ENCODE assay signal across 27 mouse cellular contexts in genomic region chr19:42965171-42965570, GRCm38 (mm10).
DNase-seq lines count a peak whose midpoint lies in the region; ATAC-seq and TF ChIP-seq lines count a peak whose summit lies in the region.
"Had no signal": no experiment of that assay in that cellular context is flagged by ENCODE, and none has a peak within 500 bp of the region (broad histone marks: within the 10 kb centered on the region; RNA-seq: fewer than 3 reads in every experiment).

No protein-coding gene starts in this region.

- 65% methylated on average over 1 of the region's 1 CpGs for WGBS in kidney, embryonic 16.5 days
- WGBS in kidney, adult 2 months = 73% methylated on average over 1 of the region's 1 CpGs
- WGBS in kidney, embryonic 15.5 days = 61% methylated on average over 1 of the region's 1 CpGs
- 41% methylated on average over 1 of the region's 1 CpGs for WGBS in lung, embryonic 16.5 days

- no peak for DNase-seq in kidney, adult 2 months
- peak; percentile 0 to 7 for DNase-seq in kidney, postnatal 36 days
- DNase-seq in lung, postnatal 14 days = no peak
- DNase-seq in 3T3-L1 (ENCODE audit: low read depth, low spot score) = peak; percentile 12
- no peak for DNase-seq in spleen, postnatal 10 days (ENCODE audit: low spot score in 2 of 2)
- DNase-seq: adrenal gland, adult 8-10 months; B cell, adult 2 months; cerebellum, adult 8-10 months; cerebellum, postnatal 36 days; gastrocnemius, postnatal 10 days; layer of hippocampus, adult 9-11 months; liver, postnatal 0 days; right cerebral cortex, adult 18-20 months; spleen, adult 18-20 months; thymus, adult 18-20 months; thymus, postnatal 36 days had no signal

- TF ChIP-seq CTCF in kidney, adult 2 months (conservative IDR thresholded peaks at IDR 0.05; ENCODE audit: insufficient read depth, insufficient read length, low read depth, low read length) = no peak

- no peak for TF ChIP-seq POLR2A in kidney, adult 2 months (IDR thresholded peaks at IDR 0.05; ENCODE audit: low read depth, low read length)

- H3K27me3 ChIP-seq in kidney, embryonic 16.5 days (ENCODE audit: insufficient read depth, low read length) = no peaks in the 10 kb centered on the region
- no peaks in the 10 kb centered on the region for H3K27me3 ChIP-seq in kidney, adult 2 months (replicated peaks; ENCODE audit: control insufficient read depth, insufficient read depth, low read length)
- no peaks in the 10 kb centered on the region for H3K27me3 ChIP-seq in kidney, embryonic 15.5 days
- no peaks in the 10 kb centered on the region for H3K27me3 ChIP-seq in lung, embryonic 16.5 days (ENCODE audit: control insufficient read depth, insufficient read depth, low read depth, low read length)
- H3K27me3 ChIP-seq: forebrain, embryonic 13.5 days; limb, embryonic 12.5 days; liver, embryonic 12.5 days; neural tube, embryonic 12.5 days had no signal

- H3K36me3 ChIP-seq in kidney, embryonic 16.5 days (ENCODE audit: insufficient read depth, low read length) = no peaks in the 10 kb centered on the region
- no peaks in the 10 kb centered on the region for H3K36me3 ChIP-seq in kidney, adult 2 months (ENCODE audit: control insufficient read depth, insufficient read depth, low read length)
- no peaks in the 10 kb centered on the region for H3K36me3 ChIP-seq in kidney, embryonic 15.5 days
- H3K36me3 ChIP-seq in lung, embryonic 16.5 days (ENCODE audit: control insufficient read depth, insufficient read depth, low read length) = no peaks in the 10 kb centered on the region
- H3K36me3 ChIP-seq: limb, embryonic 12.5 days; liver, embryonic 12.5 days; neural tube, embryonic 12.5 days had no signal

- no peaks in the 10 kb centered on the region for H3K4me1 ChIP-seq in kidney, embryonic 16.5 days (ENCODE audit: insufficient read depth, low read length)
- no peaks in the 10 kb centered on the region for H3K4me1 ChIP-seq in kidney, adult 2 months (ENCODE audit: control insufficient read depth, insufficient read depth, low read length)
- H3K4me1 ChIP-seq in kidney, embryonic 15.5 days = no peaks in the 10 kb centered on the region
- no peaks in the 10 kb centered on the region for H3K4me1 ChIP-seq in lung, embryonic 16.5 days (replicated peaks; ENCODE audit: control insufficient read depth, insufficient read depth, low read length)
- H3K4me1 ChIP-seq: forebrain, embryonic 13.5 days; limb, embryonic 12.5 days; liver, embryonic 12.5 days; neural tube, embryonic 12.5 days had no signal

- ATAC-seq in kidney, embryonic 16.5 days (ENCODE audit: low FRiP score, low TSS enrichment) = peak; percentile 23; the same call in 1 of the 2 replicates
- no peak for ATAC-seq in kidney, embryonic 15.5 days (replicated peaks; ENCODE audit: low FRiP score)
- peak; percentile 41; the same call in 1 of the 2 replicates for ATAC-seq in lung, embryonic 16.5 days (ENCODE audit: low read depth)
- ATAC-seq: forebrain, embryonic 13.5 days; hindbrain, embryonic 16.5 days; liver, embryonic 12.5 days; liver, postnatal 0 days had no signal

- H3K27ac ChIP-seq in kidney, embryonic 16.5 days (ENCODE audit: low read length) = no peak overlapping the region
- H3K27ac ChIP-seq in kidney, adult 2 months (ENCODE audit: insufficient read depth, low read depth, low read length) = no peak overlapping the region
- no peak overlapping the region for H3K27ac ChIP-seq in kidney, embryonic 15.5 days
- no peak overlapping the region for H3K27ac ChIP-seq in lung, embryonic 16.5 days (ENCODE audit: low read length)
- H3K27ac ChIP-seq: forebrain, embryonic 13.5 days; limb, embryonic 12.5 days; liver, embryonic 12.5 days; neural tube, embryonic 12.5 days; stomach, postnatal 0 days had no signal

- no peak overlapping the region for H3K4me3 ChIP-seq in kidney, embryonic 16.5 days (ENCODE audit: low read length)
- H3K4me3 ChIP-seq in kidney, adult 2 months (ENCODE audit: insufficient read depth, low read depth, low read length) = no peak overlapping the region
- no peak overlapping the region for H3K4me3 ChIP-seq in kidney, embryonic 15.5 days (replicated peaks)
- no peak overlapping the region for H3K4me3 ChIP-seq in lung, embryonic 16.5 days (ENCODE audit: low read length)
- H3K4me3 ChIP-seq: forebrain, embryonic 13.5 days; limb, embryonic 12.5 days; liver, embryonic 12.5 days; myocyte; neural tube, embryonic 12.5 days had no signal

- no peak overlapping the region for H3K4me2 ChIP-seq in kidney, embryonic 16.5 days (replicated peaks; ENCODE audit: low read depth, low read length)
- H3K4me2 ChIP-seq in kidney, embryonic 15.5 days = no peak overlapping the region
- H3K4me2 ChIP-seq in lung, embryonic 16.5 days (ENCODE audit: low read depth, low read length) = no peak overlapping the region
- H3K4me2 ChIP-seq: forebrain, embryonic 13.5 days; limb, embryonic 12.5 days; liver, embryonic 12.5 days; midbrain, embryonic 11.5 days; neural tube, embryonic 12.5 days had no signal

- no peak overlapping the region for H3K9ac ChIP-seq in kidney, embryonic 16.5 days (replicated peaks; ENCODE audit: low read length)
- no peak overlapping the region for H3K9ac ChIP-seq in kidney, embryonic 15.5 days
- no peak overlapping the region for H3K9ac ChIP-seq in lung, embryonic 16.5 days (ENCODE audit: low read length)
- H3K9ac ChIP-seq: forebrain, embryonic 13.5 days; limb, embryonic 12.5 days; liver, embryonic 12.5 days; liver, postnatal 0 days; neural tube, embryonic 12.5 days had no signal

- H3K9me3 ChIP-seq in kidney, embryonic 16.5 days (ENCODE audit: low read length) = no peaks in the 10 kb centered on the region
- H3K9me3 ChIP-seq in kidney, embryonic 15.5 days (replicated peaks) = no peaks in the 10 kb centered on the region
- no peaks in the 10 kb centered on the region for H3K9me3 ChIP-seq in lung, embryonic 16.5 days (ENCODE audit: control insufficient read depth, low read length)
- H3K9me3 ChIP-seq: forebrain, embryonic 13.5 days; limb, embryonic 12.5 days; liver, embryonic 12.5 days; neural tube, embryonic 12.5 days had no signal

Comparison
In these comparisons a context has a peak if more than half of its experiments do, and no peak if none do; other contexts are left out.
1. DNase-seq: peak in kidney, postnatal 36 days (2 of 2) and 3T3-L1 (single experiment); none in kidney, adult 2 months (single experiment), lung, postnatal 14 days (single experiment) and spleen, postnatal 10 days (0 of 2).